Mouse (Mus musculus) intestine, postnatal 0 days (tissue): Measurements from ENCODE around the gene Adgrl3. TPM values are rescaled to one million over a fixed set of nuclear protein-coding genes. Genes with fewer than 3 reads are reported as not detected.

ENCODE experiments used
- ATAC-seq: fragments of 200-750 bp; cut with Nextera tagmentation; 2 replicates; pipeline ENCODE4 v1.8.0; 2017; ENCODE audit warnings: mild to moderate bottlenecking, moderate TSS enrichment, moderate library complexity
- H3K27ac ChIP-seq: fragments of 300-500 bp; sonication (generic); 2 replicates; pipeline ENCODE4 v1.5.1; 2014; ENCODE audit warnings: mild to moderate bottlenecking, low read depth, low read length, moderate library complexity
- H3K27me3 ChIP-seq: fragments of 300-500 bp; sonication (generic); replicated peaks from 2 replicates; pipeline ENCODE4 v1.6.1; 2014; ENCODE audit warnings: low read length, mixed read lengths; ENCODE audit not compliant: control insufficient read depth, insufficient read depth
- H3K36me3 ChIP-seq: fragments of 300-500 bp; sonication (generic); 2 replicates; pipeline ENCODE4 v1.6.1; 2014; ENCODE audit warnings: mild to moderate bottlenecking, moderate library complexity; ENCODE audit not compliant: control insufficient read depth, insufficient read depth
- H3K4me1 ChIP-seq: fragments of 300-500 bp; sonication (generic); replicated peaks from 2 replicates; pipeline ENCODE4 v1.6.1; 2014; ENCODE audit warnings: antibody characterized with exemption, low read length, mixed read lengths; ENCODE audit not compliant: control insufficient read depth, insufficient read depth
- H3K4me2 ChIP-seq: fragments of 300-500 bp; sonication (generic); replicated peaks from 2 replicates; pipeline ENCODE4 v1.6.1; 2014; ENCODE audit warnings: low read depth, mild to moderate bottlenecking, moderate library complexity
- H3K4me3 ChIP-seq: fragments of 300-500 bp; sonication (generic); 2 replicates; pipeline ENCODE4 v1.5.1; 2014; ENCODE audit warnings: low read depth, low read length
- H3K9ac ChIP-seq: fragments of 300-500 bp; sonication (generic); 2 replicates; pipeline ENCODE4 v1.6.1; 2014; ENCODE audit warnings: mild to moderate bottlenecking, low read depth, low read length
- H3K9me3 ChIP-seq: fragments of 300-500 bp; sonication (generic); 2 replicates; pipeline ENCODE4 v1.6.1; 2016; ENCODE audit warnings: mixed run types; ENCODE audit not compliant: control insufficient read depth
- CTCF ChIP-seq: sonication (generic); IDR thresholded peaks from 2 replicates; pipeline ENCODE4 v1.5.1; 2016; ENCODE audit warnings: low read depth, mild to moderate bottlenecking, control low read depth, antibody characterized with exemption, moderate library complexity
- WGBS: fragments of 180-500 bp; shearing (Covaris S2); extraction: QIAGEN DNeasy Blood & Tissue Kit; methylation state at CpG from one replicate; pipeline ENCODE4 v1.1.7; 2014; 5-methylcytosine and 5-hydroxymethylcytosine counted together
- polyA plus RNA-seq: library from polyadenylated mRNA; unstranded; fragments of >200 nt; fragmentation: Nextera tagmentation; extraction: Ambion mirVana; gene quantifications from 2 replicates; pipeline ENCODE4 v1.2.1, GENCODE M21; 2015

The Adgrl3 gene
- polyA plus RNA-seq, 1 experiment from 2014 or later, result 4.2 TPM

GRCm38 (mm10) chr5:81327392-81327791 lies 307.5 kb downstream of the Adgrl3 start:
- Histone ChIP-seq H3K9ac (no peak overlapping the region), H3K27ac (no peak overlapping the region), H3K36me3 (no peaks in the 10 kb centered on the region), H3K9me3 (no peaks in the 10 kb centered on the region), H3K27me3 (no peaks in the 10 kb centered on the region), H3K4me1 (no peaks in the 10 kb centered on the region), H3K4me3 (no peak overlapping the region), H3K4me2 (no peak overlapping the region)
- TF ChIP-seq CTCF, result no peak
- no peak for ATAC-seq
- WGBS, result 75% methylated on average over 1 of the region's 1 CpGs

GRCm38 (mm10) chr5:81329571-81329971 lies 309.6 kb downstream of the Adgrl3 start:
- Histone ChIP-seq H3K36me3 (no peaks in the 10 kb centered on the region), H3K9ac (no peak overlapping the region), H3K9me3 (no peaks in the 10 kb centered on the region), H3K27ac (no peak overlapping the region), H3K4me2 (peak overlapping the region; percentile 30; the same call in 1 of the 2 replicates), H3K4me1 (no peaks in the 10 kb centered on the region), H3K27me3 (no peaks in the 10 kb centered on the region), H3K4me3 (no peak overlapping the region)
- ATAC-seq, result no peak
- TF ChIP-seq CTCF, result peak; percentile 37
- 27% methylated on average over 18 of the region's 18 CpGs for WGBS

GRCm38 (mm10) chr5:81344330-81344729 lies 324.4 kb downstream of the Adgrl3 start:
- TF ChIP-seq CTCF, result no peak
- Histone ChIP-seq H3K9me3 (no peaks in the 10 kb centered on the region), H3K27me3 (no peaks in the 10 kb centered on the region), H3K36me3 (no peaks in the 10 kb centered on the region), H3K4me3 (no peak overlapping the region), H3K4me2 (no peak overlapping the region), H3K9ac (no peak overlapping the region), H3K27ac (no peak overlapping the region), H3K4me1 (no peaks in the 10 kb centered on the region)
- 86% methylated on average over 1 of the region's 1 CpGs for WGBS
- no peak for ATAC-seq

GRCm38 (mm10) chr5:81345096-81345435 lies 325.1 kb downstream of the Adgrl3 start:
- no peak overlapping the region for H3K27ac ChIP-seq
- ATAC-seq, result no peak
- no peak overlapping the region for H3K9ac ChIP-seq
- no peak overlapping the region for H3K4me3 ChIP-seq
- no peaks in the 10 kb centered on the region for H3K27me3 ChIP-seq
- H3K9me3 ChIP-seq, result no peaks in the 10 kb centered on the region
- TF ChIP-seq CTCF, result no peak
- H3K4me1 ChIP-seq, result no peaks in the 10 kb centered on the region
- H3K36me3 ChIP-seq, result no peaks in the 10 kb centered on the region
- WGBS, result 58% methylated on average over 3 of the region's 3 CpGs
- no peak overlapping the region for H3K4me2 ChIP-seq

- H3K9ac ChIP-seq, result no peak overlapping the region
- ATAC-seq, result no peak
- H3K4me3 ChIP-seq, result no peak overlapping the region
- no peak overlapping the region for H3K27ac ChIP-seq
- 72% methylated on average over 9 of the region's 9 CpGs for WGBS
- H3K4me1 ChIP-seq, result no peaks in the 10 kb centered on the region
- no peak for TF ChIP-seq CTCF
- H3K9me3 ChIP-seq, result no peaks in the 10 kb centered on the region
- no peaks in the 10 kb centered on the region for H3K27me3 ChIP-seq
- H3K4me2 ChIP-seq, result no peak overlapping the region
- no peaks in the 10 kb centered on the region for H3K36me3 ChIP-seq
Observed at GRCm38 (mm10) chr5:81345436-81346131, 325.6 kb downstream of the Adgrl3 start.

- H3K9ac ChIP-seq, result no peak overlapping the region
- no peaks in the 10 kb centered on the region for H3K4me1 ChIP-seq
- no peak overlapping the region for H3K4me2 ChIP-seq
- H3K4me3 ChIP-seq, result no peak overlapping the region
- no peaks in the 10 kb centered on the region for H3K9me3 ChIP-seq
- WGBS, result 87% methylated on average over 4 of the region's 4 CpGs
- no peak for TF ChIP-seq CTCF
- H3K27me3 ChIP-seq, result no peaks in the 10 kb centered on the region
- H3K27ac ChIP-seq, result no peak overlapping the region
- no peak for ATAC-seq
- H3K36me3 ChIP-seq, result no peaks in the 10 kb centered on the region
Observed at GRCm38 (mm10) chr5:81347571-81347970, 327.6 kb downstream of the Adgrl3 start.

- Histone ChIP-seq H3K9ac (no peak overlapping the region), H3K27ac (no peak overlapping the region), H3K4me3 (no peak overlapping the region), H3K36me3 (no peaks in the 10 kb centered on the region), H3K4me2 (no peak overlapping the region), H3K4me1 (no peaks in the 10 kb centered on the region), H3K9me3 (no peaks in the 10 kb centered on the region), H3K27me3 (no peaks in the 10 kb centered on the region)
- WGBS, result 76% methylated on average over 2 of the region's 2 CpGs
- no peak for TF ChIP-seq CTCF
- ATAC-seq, result no peak
Observed at GRCm38 (mm10) chr5:81359560-81359959, 339.6 kb downstream of the Adgrl3 start.
